Mouse (Mus musculus) cerebellum, adult 11 months (tissue): ENCODE data around the gene Camsap2.

Experiments
- DNase-seq: peaks from one replicate; pipeline ENCODE4 v3.0.0; 2022

Camsap2 gene

DNA sequence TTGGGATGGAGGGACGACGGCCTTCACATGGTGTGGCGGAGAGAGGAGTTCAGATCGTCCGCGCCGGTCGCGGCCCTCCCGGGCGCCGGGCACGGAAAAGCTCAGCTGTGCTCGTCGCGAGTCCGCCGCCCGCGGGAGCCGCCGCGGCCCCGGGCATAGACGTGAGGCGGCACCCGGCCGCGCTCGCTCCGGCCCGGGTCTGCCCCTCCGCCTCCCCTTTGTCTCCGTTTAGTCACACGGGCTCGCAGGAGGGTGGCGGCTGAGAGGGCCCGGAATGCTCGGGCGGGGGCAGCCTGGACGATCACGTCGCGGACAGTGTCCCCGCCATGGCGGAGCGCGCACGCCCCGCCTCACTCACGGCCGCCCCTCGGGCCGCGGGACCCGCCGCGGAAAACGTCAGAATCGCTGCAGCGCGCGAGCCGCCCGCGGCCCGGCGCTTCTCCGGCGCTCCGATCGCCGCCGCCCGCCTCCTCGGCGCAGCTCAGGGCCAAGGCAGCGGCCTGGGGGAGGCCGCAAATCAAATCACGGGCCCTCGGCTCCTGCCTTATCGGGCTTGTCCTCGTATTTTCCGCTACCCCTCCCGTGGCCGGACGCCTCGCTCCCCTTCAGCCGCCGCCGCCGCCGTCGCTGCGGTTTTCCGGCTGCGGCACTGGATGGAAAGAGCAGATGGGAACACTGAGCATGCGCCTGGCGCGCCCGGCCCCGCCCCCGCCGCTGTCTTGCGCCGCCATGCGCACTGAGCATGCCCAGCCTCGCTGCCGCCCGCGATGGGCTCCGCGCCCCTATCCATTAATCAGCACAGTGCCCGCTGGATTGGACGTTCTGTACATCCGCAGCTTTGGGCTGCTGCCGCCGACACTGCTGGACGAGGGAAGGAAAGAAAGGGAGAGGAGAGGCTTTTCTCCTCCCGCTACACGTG, at the start of gene Camsap2:
Gene Camsap2 (minus strand): TSS at position 651 of the 919 bp plus-strand sequence.
- peak; percentile 95 for DNase-seq

DNA sequence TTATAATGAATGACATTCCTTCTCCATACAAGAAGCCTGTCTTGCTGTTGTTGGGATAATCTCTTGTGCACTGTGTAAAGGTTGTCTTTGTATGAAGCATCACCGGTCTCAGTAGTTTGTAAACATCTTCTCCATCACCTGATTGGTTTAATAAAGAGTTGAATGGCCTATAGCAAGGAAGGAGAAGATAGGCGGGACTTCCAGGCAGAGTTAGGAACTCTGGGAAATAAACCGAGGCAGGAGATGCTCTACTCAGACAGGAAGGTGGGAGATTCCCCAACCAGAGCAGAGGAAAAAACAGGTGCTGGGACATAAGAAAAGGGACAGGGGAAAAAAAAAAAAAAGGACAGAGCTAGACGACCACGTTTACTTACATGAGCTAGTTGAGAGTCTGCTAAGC, 49.2 kb upstream of the Camsap2 start:
- DNase-seq, result no peak

- DNase-seq, result no peak
Observed at GRCm38 (mm10) chr1:136394506-136394905, 48.6 kb upstream of the Camsap2 start.

GRCm38 (mm10) chr1:136386914-136387313, 41.0 kb upstream of the Camsap2 start:
- no peak for DNase-seq

DNA sequence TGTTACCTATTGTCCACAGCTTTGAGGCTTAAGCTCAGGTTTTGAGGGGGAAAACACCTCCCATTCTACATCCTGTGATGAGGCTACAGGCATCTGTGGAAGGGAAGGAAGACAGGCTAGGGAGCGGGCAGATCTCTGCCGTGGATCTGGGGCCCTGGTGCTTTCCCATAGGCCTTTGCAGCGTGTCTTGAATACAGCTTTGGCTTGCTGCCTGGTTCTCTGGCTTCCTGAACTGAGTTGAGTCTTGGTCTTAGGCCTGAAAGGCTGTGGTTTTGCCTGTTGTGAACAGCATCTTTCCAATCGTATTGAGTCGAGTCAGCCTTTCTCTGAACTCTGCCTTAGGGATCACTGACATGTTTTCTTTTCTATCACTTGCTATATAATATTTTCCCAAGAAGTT, 35.7 kb upstream of the Camsap2 start:
- peak; percentile 11 for DNase-seq

GRCm38 (mm10) chr1:136381169-136381568, 35.3 kb upstream of the Camsap2 start:
- DNase-seq, result peak; percentile 30

GRCm38 (mm10) chr1:136380606-136381005, 34.7 kb upstream of the Camsap2 start:
- no peak for DNase-seq

GRCm38 (mm10) chr1:136380161-136380560, 34.3 kb upstream of the Camsap2 start:
- DNase-seq, result no peak

GRCm38 (mm10) chr1:136379261-136379660, 33.4 kb upstream of the Camsap2 start:
- DNase-seq, result no peak

- DNase-seq, result no peak
Observed at GRCm38 (mm10) chr1:136365986-136366385, 20.1 kb upstream of the Camsap2 start.

- peak; percentile 45 for DNase-seq
Observed at GRCm38 (mm10) chr1:136364711-136365110, 18.8 kb upstream of the Camsap2 start.

GRCm38 (mm10) chr1:136363035-136363434, 17.1 kb upstream of the Camsap2 start:
- no peak for DNase-seq

DNA sequence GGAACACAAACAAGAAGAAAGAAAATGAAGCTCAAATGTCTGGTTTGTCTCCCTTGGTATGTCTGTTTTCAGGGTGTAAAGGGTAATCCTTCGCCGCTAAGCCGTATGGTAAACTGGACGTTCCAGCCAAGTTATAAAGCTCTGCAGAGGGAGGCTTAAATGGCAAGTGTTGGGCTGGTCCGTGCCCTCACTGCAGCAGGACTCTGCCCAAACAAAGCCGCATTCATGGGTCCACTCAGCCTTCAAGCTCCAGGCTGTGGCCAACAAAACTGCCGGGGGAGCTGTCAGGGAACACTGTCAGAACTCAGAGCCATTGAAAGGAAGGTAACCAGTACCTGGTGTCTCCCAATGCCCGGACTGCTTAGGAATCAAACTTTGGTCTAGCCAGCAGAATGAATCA, 16.7 kb upstream of the Camsap2 start:
- no peak for DNase-seq

- no peak for DNase-seq
Observed at GRCm38 (mm10) chr1:136361373-136361772, 15.5 kb upstream of the Camsap2 start.

- DNase-seq, result no peak
Observed at GRCm38 (mm10) chr1:136360909-136361308, 15.0 kb upstream of the Camsap2 start.

DNA sequence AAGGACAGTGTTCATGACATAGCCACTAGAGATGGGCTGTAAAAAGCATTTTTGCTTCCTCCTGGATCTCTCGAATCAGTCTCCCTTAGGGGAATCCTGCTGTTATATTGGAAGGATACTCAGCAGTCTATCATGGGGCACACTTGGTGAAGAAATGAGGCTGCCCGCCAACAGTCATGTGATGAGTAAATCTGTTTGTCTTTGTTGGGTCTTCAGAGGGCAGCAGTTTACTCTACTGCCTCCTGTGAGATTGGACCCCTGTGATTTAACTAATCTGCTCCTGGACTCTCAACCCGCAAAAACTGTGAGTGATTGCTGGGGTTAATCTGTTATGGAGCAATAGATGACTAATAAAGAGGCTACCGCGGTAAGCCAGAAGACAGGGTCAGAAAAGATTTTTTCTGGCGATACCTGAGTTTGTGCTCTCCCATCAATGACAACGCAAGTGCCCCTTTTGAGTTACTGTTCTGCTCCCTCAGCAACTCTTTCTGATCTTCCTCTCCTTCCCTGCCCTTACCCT, 13.0 kb upstream of the Camsap2 start:
- DNase-seq, result no peak

DNA sequence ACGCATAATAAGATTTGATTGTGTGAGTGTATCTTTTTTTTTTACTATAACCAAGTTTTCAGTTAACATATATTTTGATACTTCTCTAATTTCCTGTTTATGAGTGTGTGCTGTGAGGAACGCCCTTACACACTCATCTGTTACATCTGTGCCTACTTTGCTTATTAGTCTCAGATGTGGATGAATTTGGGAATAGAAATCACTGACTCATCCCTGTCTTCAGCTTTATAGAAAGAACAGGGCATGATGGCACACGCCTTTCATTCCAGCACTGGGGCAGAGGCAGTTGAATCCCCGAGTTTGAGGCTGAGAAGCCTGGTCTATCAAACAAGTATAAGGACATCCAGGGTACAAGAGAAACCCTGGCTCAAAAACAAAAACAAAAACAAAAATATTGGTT, 9.7 kb upstream of the Camsap2 start:
- DNase-seq, result no peak

DNA sequence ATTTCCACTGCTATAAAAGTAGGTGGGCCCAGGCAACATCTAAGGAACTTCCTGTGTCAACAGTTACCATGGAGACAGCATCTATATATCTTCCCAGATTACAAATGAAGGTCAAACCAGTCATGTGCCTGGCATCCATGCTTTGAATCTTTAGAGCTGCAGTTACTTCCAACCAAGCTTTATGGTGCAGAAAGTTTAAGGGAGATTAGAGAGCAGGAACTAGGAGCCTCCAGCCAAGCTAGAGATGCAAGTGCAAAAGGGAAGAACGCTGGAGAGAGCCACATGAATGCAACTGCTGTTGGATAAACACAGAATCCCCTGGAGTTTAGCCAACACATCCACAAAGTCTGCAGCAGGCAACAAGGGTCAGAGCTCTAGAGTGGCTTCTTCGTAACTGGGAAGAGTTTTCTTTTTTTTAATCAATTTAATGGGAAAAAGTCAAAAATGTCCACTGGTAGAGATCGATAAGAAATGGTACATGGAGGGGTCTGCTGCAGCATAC, 4.8 kb upstream of the Camsap2 start:
- DNase-seq, result no peak

DNA sequence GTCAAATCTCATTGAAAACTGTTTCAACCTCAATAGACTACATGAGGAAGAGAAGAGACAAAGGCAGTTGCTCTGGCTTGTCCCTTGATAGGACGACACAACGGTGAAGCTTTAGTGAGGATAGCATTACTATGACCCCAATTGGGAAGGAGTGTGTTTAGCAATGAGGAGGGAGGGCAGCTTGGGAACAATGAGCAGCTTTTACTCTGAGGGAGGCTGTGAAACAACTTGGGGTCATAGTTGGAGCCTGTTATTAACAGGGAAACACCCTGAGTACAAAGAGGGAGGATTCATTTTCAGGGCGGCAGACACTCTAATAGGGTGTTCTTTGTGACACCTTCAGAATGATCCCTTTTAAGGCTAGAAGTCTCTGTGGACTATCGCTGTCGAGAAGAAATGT, 2.2 kb upstream of the Camsap2 start:
- DNase-seq, result no peak

DNA sequence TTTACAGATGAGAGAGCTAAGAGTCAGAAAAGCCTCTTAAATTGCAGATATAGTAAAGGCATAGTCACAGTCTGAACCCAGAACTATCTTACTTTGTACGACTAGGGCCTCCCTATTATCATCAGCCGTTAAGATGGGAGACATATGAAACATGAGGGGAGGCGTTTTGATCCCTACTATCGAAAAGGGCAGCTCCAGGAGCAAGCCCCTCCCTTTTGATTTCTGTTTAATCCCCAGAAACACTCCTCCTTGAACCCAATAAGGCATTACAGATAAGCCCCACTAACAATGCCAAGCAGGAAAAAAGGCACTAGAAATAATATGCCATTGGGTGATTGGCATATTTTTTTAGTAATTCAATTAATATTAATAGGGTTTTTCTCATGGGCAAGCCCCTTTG, 1.2 kb upstream of the Camsap2 start:
- no peak for DNase-seq

DNA sequence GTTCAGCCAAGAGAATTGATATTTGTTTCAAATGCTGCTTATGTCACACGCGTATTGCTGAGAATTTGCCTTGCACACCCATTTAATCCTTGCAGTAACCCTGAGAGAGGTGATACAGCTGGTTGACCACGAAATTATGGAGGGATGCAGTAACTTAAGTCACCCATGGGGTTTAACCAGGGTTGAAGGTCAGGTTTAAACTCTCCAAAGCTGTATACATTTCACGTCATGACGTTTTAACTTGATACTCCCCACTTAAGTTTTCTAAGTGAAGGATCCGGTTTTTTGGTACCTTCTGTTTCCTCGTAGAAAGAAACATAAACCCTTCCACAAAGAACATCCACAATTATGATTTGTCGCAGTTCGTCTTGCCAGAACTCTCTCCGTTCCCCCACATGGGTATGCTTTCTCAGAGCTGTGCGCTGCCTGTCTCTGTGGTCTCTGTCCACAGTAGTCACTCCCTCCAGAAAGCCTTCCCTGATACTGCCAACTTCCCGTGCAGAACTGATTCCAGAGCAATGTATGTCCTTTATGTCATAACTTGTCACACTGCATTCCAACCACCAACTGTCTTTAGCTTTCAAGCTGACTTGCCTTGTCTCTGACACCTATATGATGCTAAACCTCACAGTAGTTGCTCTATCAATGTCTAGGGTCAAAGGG, 600 bp upstream of the Camsap2 start:
- no peak for DNase-seq

- peak; percentile 63 for DNase-seq
Observed at GRCm38 (mm10) chr1:136344768-136345453, 993 bp downstream of the Camsap2 start.

GRCm38 (mm10) chr1:136344281-136344680, 1.6 kb downstream of the Camsap2 start:
- DNase-seq, result no peak
